Mouse (Mus musculus): Measurements from ENCODE around the gene Trmt1.

Gene Trmt1

DNA sequence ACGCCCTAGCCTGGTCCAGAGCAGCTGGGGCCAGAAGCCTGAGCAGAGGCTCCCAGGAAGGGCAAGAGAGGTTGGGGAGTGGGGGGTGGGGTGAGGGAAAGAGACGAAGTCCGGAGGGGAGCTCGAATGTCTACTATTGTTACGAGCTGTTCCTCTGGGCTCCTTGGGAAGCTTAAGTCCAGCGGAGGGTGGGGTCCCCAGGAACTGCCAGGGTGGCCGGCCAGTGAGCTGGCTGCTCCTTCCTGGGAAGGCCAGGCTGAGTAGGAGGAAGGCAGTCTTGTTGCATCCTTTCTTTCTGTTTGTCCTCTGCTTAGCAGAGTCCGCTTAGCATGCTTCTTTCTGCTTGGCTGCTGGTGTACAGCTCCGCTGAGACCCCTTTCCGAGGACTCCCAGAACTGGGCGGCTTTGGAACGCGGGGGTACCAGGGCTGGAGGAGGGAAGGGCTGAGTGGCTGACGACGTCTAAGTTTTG lies 22.0 kb downstream of the Trmt1 start:
- DNase-seq (ENCODE audit: low spot score in 2 of 2): no peak

DNA sequence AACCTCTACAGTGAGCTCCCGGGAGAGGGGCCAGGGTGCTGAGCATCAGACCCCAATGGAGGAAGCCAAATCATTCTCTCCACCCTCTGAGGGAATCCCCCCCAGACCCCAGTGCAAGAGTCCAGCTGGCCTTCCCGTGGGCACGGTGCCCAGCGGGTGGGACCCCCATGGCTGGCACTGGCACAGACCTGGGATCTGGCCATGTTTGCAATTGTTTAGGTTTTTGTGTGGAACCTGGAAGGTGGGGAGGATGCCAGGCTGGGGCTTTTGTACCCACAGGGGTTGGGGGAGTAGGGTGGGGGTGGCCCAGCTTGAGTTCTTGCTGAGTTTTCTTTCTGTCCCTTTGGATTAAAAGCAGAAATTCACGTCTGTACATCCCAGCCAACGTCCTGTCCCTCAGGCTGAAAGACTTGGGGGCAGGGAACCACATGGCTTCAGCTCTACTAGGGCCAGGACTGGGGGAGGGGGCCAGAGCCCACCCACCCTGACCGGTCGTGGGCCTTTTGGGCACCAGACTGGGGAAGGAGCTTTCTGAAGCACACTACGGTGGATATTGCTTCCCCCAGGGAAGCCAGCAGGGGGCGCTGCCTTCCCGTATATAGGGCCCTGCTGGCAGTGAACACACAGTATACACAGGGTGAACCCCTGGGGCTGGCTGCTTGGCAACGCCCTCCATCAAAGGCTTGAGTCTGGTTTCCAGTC lies 22.8 kb downstream of the Trmt1 start:
- peak; percentile 76 to 92 for DNase-seq (ENCODE audit: low spot score in 2 of 2)

DNA sequence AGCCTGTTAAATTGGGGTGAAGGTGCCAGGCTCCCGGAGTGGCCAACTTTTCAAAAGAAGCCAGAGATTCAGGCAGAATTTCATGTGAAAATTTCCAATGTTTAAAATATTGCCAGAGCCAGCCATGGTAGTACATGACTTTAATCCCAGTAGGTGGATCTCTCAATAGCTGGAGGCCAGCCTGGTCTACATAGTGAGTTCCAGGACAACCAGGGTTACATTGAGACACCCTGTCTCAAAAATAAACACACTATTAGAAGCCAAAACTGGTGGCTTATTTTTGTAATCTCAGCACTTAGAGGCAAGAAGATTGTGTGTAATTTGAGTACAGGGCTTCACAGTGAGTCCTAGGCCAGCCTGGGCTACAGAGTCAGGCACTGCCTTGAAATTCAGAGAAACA lies 23.8 kb downstream of the Trmt1 start:
- DNase-seq (ENCODE audit: low spot score in 2 of 2): no peak

DNA sequence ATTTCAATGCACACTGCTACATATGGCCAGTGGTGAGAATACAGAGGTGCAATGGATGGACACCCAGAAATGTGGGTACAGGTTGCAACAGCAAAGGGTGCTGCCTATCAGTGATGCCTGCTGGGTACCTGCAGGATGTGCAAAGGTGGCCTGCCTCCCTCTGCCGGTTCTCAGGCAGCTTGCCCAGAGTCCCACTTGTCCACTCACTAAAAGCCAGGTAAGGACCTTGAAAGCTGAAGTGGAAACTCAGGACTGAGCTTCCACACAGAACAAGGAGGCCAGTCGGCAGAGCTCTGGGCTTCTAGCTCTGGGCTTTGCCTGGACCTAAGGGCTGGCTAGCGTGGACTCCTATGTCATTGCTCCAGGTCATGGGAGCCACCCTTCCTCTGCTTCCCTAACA lies 25.2 kb downstream of the Trmt1 start:
- no peak for DNase-seq (ENCODE audit: low spot score in 2 of 2)

DNA sequence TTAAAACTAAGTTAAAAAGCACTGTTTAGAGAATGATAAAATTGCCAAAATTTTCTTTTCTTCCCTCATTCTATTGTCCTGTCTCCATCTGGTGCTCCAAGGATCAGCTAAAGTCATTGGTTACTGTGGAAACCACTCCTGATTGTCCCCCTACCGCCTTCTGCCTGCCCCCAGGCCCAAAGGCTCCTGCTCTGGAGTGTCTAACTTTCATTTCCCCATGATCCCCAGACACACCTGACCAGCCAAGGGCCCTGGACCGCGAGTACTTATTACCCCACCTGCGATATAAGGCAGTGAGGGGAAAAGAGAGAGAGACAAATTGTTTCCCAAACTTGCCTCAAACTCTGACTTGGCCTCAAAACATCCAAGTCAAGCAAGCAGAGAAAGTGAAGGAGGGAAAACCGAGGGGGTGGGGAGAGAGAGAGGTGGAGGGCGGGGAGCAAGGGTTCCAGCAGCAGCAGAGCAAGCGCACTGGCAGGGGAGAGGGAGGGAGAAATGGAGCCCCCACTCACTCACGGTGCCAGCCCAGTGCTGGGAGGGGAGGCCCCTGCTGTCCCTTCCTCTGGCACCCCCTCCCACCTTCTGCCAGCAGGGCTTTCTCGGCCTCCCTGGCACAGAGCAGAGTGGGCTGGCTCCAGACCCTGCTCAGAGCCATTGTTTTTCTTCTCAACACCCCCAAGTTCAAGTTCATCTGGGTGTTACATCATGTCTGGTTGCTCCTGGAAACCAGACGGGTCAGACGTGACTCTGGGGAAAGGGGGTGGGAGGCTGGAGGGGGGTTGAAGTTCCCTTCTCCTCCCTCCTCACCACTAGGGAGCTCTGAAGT lies 26.0 kb downstream of the Trmt1 start:
- peak in 1 of 2 experiments; percentile 80 for DNase-seq (ENCODE audit: low spot score in 2 of 2)

DNA sequence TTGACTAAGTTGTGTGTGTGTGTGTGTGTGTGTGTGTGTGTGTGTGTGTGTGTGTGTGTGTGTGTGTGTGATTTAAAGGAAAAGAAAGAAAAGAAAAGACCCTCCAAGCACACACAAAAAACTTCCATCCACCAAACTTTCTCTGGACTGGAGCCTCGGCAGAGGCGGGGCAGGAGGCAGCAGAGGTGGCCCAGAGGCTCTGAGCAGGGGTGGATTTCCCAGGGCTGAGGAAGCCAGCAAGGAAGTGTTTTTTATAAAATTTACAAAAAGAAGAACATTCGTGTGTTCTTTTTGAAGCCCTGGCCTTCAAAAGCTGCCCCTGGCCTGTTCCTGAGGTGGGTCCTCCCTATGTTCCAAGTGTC lies 26.6 kb downstream of the Trmt1 start:
- DNase-seq (ENCODE audit: low spot score in 2 of 2): no peak

DNA sequence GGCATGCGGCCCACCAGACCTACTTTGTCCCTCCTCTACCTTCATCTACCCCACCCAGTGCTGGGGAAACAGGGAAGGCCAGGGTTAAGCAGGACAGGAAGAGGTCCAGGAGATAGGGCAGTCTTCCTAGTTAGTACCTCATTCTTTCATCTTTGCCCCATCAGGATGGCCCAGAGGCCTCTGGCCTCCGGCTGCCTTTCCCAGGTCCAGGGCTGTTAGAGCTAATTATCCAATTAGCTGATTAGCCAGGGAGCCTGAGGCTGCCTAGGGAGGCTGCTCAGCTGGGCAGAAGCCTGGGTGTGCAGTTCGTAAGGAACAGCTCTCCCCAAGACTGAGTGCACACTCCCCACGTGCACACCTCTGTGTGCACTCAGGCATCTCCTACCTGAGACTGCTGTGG lies 27.3 kb downstream of the Trmt1 start:
- no peak for DNase-seq (ENCODE audit: low spot score in 2 of 2)

- no peak for DNase-seq (ENCODE audit: low spot score in 2 of 2)
Observed at GRCm38 (mm10) chr8:84714161-84714560, 28.1 kb downstream of the Trmt1 start.

- DNase-seq (ENCODE audit: low spot score in 2 of 2): no peak
Observed at GRCm38 (mm10) chr8:84715893-84716468, 29.9 kb downstream of the Trmt1 start.

DNA sequence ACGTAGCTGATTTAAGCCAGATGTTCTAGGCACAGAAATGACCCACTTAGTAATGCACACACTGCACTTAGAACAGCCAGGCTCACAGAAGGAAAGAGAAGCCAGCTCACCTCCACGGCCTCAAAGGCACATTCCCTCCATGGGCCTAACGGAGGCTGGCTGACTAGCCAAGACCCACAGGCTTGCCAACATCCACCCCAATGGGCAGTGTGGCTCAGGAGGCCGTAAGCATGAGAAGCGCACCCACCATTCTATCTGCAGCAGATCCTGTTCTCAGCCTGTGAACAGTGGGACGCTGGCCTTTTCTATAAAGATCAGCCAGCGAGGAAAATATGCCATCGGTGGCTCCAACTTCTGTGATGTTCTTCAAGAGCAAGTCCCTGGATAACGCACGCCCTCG lies 30.7 kb downstream of the Trmt1 start:
- no peak for DNase-seq (ENCODE audit: low spot score in 2 of 2)

GRCm38 (mm10) chr8:84718476-84718875 lies 32.4 kb downstream of the Trmt1 start:
- no peak for DNase-seq (ENCODE audit: low spot score in 2 of 2)

DNA sequence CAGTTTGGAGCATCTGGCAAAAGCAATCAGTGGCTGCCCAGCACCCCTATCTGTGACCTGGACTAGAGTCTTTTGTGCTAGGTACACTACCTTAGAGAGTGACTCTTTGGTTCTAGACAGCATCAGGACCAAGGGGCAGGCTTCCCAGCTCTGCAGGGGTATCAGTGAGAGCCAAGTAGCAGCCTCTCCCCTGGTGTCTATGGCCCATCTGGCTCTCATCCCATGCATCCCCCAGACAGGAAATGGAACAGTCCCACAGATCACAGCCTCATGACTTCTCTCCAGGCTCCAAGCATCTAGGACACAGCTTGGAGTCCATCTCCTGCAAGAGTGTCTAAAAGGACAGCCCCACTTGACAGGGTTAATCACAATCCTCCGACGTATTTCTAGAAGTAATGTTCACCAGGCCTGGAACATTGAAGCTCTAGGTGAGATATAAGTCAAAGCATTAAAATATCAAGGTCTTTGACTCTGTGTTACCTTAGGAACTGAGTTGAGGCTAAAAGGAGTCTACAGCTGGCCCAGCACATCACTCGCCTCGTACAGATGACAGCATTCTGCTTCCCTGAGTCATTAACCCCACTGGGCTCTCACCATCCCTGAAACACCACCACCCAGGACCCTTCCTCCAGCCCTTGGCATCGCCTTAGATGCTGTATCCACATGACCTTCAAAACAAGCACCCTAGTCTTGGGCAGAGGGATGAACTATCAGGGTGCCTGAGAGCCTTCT lies 33.0 kb downstream of the Trmt1 start:
- no peak for DNase-seq (ENCODE audit: low spot score in 2 of 2)

DNA sequence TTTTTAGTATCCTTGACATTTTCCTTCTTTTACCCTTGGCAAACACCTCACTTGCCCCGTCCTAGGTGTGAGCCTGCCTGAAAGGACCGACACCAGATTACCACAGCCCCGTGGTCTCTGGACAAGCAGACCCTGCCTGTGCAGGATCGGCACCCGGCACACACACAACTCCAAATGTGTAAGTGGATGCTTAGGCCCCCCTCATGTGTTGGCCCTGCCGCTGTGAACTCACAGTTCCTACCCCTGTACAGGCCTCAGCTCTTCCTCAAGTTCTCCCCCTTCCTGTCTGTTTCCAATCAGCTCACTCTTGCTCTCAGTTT lies 36.4 kb downstream of the Trmt1 start:
- DNase-seq (ENCODE audit: low spot score in 2 of 2): no peak

GRCm38 (mm10) chr8:84722850-84723570 lies 36.9 kb downstream of the Trmt1 start, which contains the start of gene G430095P16Rik:
G430095P16Rik (plus strand) TSS chr8:84723007.
- peak in 1 of 2 experiments; percentile 64 for DNase-seq (ENCODE audit: low spot score in 2 of 2)

GRCm38 (mm10) chr8:84723571-84723900 lies 37.4 kb downstream of the Trmt1 start:
- DNase-seq (ENCODE audit: low spot score in 2 of 2): no peak

DNA sequence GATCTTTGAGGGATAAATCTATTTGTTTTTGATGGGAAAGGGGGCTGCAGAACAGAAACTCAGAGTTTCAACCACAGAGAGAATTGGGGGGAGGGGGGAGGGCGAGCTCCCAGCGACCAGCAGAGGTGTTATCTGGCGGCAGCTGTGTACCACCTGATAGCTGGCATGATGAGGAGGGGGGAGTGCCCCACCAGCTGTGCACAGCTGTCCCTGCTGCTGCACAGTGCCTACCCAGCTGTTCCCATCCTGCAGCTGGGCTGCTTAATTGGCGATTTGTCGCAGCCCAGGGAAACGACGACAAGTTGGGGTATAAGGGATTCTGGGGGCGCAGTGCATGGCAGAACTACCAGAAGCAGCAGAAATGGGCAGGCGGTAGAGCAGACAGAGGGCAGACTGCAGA lies 38.6 kb downstream of the Trmt1 start:
- no peak for DNase-seq (ENCODE audit: low spot score in 2 of 2)

- DNase-seq (ENCODE audit: low spot score in 2 of 2): no peak
Observed at GRCm38 (mm10) chr8:84725246-84725940, 39.3 kb downstream of the Trmt1 start.

GRCm38 (mm10) chr8:84725941-84726259 lies 39.8 kb downstream of the Trmt1 start:
- DNase-seq (ENCODE audit: low spot score in 2 of 2): no peak

- peak in 1 of 2 experiments; percentile 62 for DNase-seq (ENCODE audit: low spot score in 2 of 2)
Observed at GRCm38 (mm10) chr8:84728474-84728873, 42.4 kb downstream of the Trmt1 start.

DNA sequence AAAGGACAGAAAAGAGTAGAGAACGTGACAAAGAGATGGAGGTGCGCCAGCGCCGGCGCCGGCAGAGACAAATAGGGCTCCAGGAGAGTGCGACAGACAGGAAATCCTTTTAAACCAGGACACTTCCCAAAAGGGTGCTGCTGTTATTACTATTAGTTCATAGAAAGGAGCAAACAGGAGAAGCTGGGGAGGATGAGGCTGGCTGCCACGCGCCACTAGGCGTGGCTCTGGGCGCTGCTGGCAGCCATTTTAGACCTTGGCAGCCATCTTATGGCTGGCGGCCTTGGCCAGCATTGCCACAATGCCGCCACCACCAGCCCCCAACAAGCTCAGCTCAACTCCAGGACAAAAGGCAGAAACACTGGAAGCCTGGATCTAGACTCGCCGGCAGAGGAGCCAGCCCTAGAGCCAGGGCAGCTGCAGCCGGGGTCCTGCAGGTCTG lies 43.8 kb downstream of the Trmt1 start:
- DNase-seq (ENCODE audit: low spot score in 2 of 2): peak in 1 of 2 experiments; percentile 69

All from cerebellum, postnatal 4 days (tissue).